Mouse (Mus musculus) E14TG2a.4 (cell line): ENCODE measurements around the gene Eef1a1.
A peak's percentile ranks its signal among the peaks of the same experiment; 100 is the strongest.

Source experiments
- H3K27me3 ChIP-seq: 2 replicates; pipeline ENCODE4 v1.6.1; 2014; ENCODE audit warnings: low read length, control low read depth; ENCODE audit not compliant: insufficient read depth
- H3K36me3 ChIP-seq: 2 replicates; pipeline ENCODE4 v1.6.1; 2014; ENCODE audit warnings: low read length, control low read depth; ENCODE audit not compliant: insufficient read depth
- H3K4me1 ChIP-seq: replicated peaks from 2 replicates; pipeline ENCODE4 v1.6.1; 2014; ENCODE audit warnings: low read depth, low read length, control low read depth
- H3K4me3 ChIP-seq: replicated peaks from 2 replicates; pipeline ENCODE4 v1.5.1; 2014; ENCODE audit warnings: mild to moderate bottlenecking, low read length
- H3K9me3 ChIP-seq: 2 replicates; pipeline ENCODE4 v1.6.1; 2014; ENCODE audit warnings: low read length, control low read depth
- CTCF ChIP-seq: conservative IDR thresholded peaks from 2 replicates; pipeline ENCODE4 v1.5.1; 2014; ENCODE audit warnings: low read length
- NANOG ChIP-seq: IDR thresholded peaks from 2 replicates; pipeline ENCODE4 v1.6.1; 2014; ENCODE audit warnings: borderline replicate concordance, low read length, mixed read lengths
- POU5F1 ChIP-seq: IDR thresholded peaks from 2 replicates; pipeline ENCODE4 v1.6.1; 2014; ENCODE audit warnings: low read length, borderline replicate concordance

The Eef1a1 gene

DNA sequence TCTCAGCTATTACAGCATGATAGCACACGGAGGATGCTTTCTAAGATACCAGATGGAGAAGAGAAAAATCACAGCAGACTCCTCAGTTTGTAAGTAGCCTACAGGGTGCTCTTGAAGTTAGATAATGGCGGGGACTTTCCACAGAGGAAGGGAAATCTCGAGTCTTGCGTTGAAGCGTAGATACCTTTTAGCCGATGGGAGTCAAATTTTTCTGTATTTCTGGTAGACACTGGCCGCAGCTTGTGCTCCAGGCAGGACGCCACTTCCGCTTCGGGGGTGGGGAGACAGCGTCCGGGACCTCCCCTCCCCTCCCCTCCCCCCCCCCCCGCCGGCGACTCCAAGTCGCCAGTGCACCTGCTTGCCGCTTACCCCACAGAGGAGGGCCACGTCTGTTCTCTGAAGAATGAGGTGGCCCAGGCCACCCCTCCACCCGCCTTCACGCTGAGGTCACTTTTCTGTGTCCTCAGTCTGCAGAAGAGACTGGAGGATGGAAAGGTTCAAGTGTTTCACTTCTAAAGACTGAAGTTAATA, at the start of gene Eef1a1:
Eef1a1 (minus strand) TSS at position 262 of the 531 bp plus-strand sequence.
- Histone ChIP-seq H3K4me1 (peaks cover 62% of the 10 kb centered on the region), H3K36me3 (no peaks in the 10 kb centered on the region), H3K27me3 (no peaks in the 10 kb centered on the region), H3K4me3 (peak within 1 kb of the TSS; percentile 83), H3K9me3 (no peaks in the 10 kb centered on the region)
- TF ChIP-seq POU5F1: no peak

DNA sequence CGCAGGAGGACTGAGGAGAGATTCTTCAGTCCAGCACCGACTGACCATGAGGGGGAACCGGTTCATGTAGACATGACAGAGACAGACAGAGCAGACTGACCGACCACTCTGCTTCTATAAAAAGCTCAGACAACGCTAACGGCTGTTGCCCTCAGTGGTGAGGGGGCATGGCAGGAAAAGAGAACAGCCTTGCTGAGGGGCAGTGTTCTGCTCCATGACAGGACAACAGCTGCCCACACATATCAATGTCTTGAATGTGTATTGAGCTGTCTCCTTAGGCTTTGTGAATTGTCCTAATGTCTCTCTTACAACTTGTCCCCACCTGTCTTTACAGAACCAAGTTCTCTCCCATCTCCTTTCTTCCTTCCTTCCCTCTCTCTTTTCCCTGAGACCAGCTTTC, 49.5 kb upstream of the Eef1a1 start:
- H3K36me3 ChIP-seq: no peaks in the 10 kb centered on the region
- H3K4me1 ChIP-seq: peaks cover 34% of the 10 kb centered on the region
- TF ChIP-seq NANOG: no peak
- TF ChIP-seq CTCF: no peak
- TF ChIP-seq POU5F1: no peak
- no peaks in the 10 kb centered on the region for H3K27me3 ChIP-seq
- no peaks in the 10 kb centered on the region for H3K9me3 ChIP-seq
- no peak overlapping the region for H3K4me3 ChIP-seq

DNA sequence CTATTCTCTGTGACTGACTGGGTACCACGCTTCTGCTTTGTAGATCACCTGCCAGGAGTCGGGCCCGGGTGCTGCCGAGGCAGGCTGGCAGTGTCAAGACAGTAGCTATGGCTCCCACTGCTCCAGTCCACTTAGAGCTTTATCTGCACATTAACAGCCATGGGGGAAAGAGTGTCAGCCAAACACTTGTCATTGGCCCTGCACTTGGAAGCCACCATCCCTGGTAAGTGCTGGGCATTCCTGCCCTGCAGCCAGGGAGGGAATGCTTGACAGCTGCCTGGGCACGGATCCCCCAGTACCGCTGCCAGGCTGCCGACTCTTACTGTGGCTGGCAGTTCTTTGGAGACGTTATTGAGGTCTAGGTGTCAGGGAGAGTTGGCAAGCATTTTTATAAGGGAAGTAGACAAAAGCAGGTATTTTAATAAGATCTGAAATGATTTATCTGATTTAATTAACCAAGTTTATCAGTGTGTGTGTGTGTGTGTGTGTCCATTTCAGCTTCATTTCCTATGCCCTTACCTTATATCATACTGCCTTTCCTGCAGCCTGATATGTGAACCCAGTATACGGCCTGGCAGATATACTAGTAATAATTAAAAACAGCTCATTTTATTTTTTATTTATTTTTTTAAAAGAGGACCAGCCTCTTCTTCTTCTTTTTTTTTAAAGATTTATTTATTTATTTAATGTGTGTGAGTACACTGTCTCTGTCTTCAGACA, 48.4 kb upstream of the Eef1a1 start:
- Histone ChIP-seq H3K36me3 (no peaks in the 10 kb centered on the region), H3K9me3 (no peaks in the 10 kb centered on the region), H3K27me3 (no peaks in the 10 kb centered on the region), H3K4me3 (no peak overlapping the region), H3K4me1 (peaks cover 39% of the 10 kb centered on the region)
- no peak for TF ChIP-seq CTCF
- no peak for TF ChIP-seq NANOG
- TF ChIP-seq POU5F1: no peak

DNA sequence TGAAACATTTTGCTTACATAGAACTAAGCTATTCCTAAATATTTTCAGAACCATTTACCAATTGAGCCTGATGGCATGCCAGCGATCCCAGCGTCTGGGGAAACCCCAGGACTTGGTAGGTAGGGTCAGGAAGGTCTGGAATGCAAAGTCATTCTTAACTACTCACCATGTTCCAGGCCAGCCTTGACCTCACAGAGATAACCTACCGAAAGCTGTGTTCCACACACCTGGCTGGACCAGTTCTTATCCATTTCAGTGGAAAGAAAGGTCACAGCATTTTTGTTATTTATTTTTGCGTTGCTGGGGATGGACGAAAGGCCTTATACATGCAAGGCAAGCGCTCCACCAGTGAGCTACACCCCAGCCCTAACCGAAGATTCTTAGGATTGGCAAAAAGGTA, 45.7 kb upstream of the Eef1a1 start:
- Histone ChIP-seq H3K4me3 (no peak overlapping the region), H3K36me3 (no peaks in the 10 kb centered on the region), H3K4me1 (peaks cover 26% of the 10 kb centered on the region), H3K9me3 (no peaks in the 10 kb centered on the region), H3K27me3 (no peaks in the 10 kb centered on the region)
- no peak for TF ChIP-seq POU5F1

DNA sequence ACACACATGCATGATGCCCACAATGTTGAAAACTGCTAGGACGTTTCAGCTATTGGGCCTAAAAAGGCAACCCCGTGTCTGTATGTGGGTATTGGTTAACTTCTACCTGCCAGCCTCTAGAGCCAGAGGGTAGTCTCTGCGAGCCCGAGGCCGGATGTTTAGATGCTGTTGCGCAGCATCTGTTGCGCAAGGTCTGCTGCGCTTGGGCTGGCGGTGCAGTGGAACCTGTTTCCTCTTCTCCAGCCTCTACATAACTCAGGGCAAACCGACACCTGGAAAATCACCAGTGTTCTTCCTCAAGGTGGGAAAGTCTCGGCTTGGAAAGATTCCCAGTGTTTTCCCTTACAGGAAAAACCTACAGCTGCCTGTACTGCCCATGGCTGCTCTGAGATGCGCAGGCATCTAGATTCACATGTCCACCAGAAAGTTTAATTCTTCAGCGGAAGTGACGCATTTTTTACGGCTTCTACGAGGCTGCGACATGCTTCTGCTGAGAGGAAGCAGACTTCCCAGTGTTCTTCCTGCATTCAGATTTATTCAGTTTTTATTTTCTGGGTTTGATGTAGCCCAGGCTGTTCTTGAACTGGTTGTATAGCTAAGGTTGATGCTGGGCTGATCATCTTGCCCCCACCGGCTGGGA, 44.5 kb upstream of the Eef1a1 start:
- Histone ChIP-seq H3K36me3 (no peaks in the 10 kb centered on the region), H3K27me3 (no peaks in the 10 kb centered on the region), H3K4me1 (peaks cover 26% of the 10 kb centered on the region), H3K4me3 (0 out of 2 replicates have a peak overlapping the region, but pooled peaks have one; percentile 20), H3K9me3 (no peaks in the 10 kb centered on the region)
- TF ChIP-seq NANOG: no peak
- TF ChIP-seq POU5F1: no peak
- no peak for TF ChIP-seq CTCF

DNA sequence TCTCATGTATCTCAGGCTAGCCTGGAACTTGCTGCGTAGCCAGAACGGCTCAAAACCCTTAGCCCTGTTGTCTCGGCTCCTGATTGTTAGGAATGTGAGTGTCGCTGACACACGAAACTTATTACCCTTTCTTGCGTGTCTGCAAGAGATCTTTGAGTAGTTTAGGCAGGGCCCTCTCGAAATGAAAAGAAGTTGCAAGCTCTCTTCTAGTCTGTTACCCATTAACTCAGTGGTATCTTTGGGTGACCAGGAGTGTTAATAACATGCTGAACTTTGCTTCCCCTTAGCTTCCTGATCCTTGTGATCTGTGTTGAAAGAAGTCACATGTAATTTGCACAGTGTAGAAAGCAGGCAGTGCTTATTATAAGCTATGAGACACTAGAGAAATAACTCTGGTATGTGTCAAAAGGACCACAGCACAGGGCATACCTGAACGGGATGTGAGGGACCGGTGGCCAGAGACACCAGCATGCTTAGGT, 43.4 kb upstream of the Eef1a1 start:
- TF ChIP-seq NANOG (no peak), POU5F1 (no peak), CTCF (no peak)
- Histone ChIP-seq H3K4me3 (no peak overlapping the region), H3K9me3 (no peaks in the 10 kb centered on the region)

DNA sequence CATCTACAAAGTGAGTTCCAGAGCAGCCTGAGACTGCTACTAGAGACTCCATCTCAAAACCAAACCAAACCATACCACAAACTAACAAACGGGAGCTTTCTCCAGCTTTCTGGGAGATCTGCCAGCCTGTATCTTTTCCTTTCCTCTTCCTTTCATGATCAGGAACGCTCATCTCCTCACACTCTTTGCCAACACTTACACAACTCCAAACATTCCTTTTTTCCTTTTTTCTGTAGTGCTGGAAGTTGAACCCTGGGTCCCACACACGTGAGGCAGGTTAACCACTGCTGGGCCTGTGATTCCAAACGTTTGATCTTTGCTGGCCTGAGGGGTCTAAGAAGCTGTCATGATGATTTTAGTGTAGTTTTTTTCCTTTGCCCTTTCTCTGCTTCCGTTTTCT, 42.9 kb upstream of the Eef1a1 start:
- no peaks in the 10 kb centered on the region for H3K9me3 ChIP-seq
- no peak overlapping the region for H3K4me3 ChIP-seq
- H3K27me3 ChIP-seq: no peaks in the 10 kb centered on the region
- H3K36me3 ChIP-seq: no peaks in the 10 kb centered on the region
- peaks cover 29% of the 10 kb centered on the region for H3K4me1 ChIP-seq
- TF ChIP-seq NANOG: no peak
- no peak for TF ChIP-seq POU5F1
- TF ChIP-seq CTCF: no peak

More for the DNA sequence above, 43.4 kb upstream of the Eef1a1 start:
- no peaks in the 10 kb centered on the region for H3K36me3 ChIP-seq
- H3K27me3 ChIP-seq: no peaks in the 10 kb centered on the region
- H3K4me1 ChIP-seq: peaks cover 30% of the 10 kb centered on the region

DNA sequence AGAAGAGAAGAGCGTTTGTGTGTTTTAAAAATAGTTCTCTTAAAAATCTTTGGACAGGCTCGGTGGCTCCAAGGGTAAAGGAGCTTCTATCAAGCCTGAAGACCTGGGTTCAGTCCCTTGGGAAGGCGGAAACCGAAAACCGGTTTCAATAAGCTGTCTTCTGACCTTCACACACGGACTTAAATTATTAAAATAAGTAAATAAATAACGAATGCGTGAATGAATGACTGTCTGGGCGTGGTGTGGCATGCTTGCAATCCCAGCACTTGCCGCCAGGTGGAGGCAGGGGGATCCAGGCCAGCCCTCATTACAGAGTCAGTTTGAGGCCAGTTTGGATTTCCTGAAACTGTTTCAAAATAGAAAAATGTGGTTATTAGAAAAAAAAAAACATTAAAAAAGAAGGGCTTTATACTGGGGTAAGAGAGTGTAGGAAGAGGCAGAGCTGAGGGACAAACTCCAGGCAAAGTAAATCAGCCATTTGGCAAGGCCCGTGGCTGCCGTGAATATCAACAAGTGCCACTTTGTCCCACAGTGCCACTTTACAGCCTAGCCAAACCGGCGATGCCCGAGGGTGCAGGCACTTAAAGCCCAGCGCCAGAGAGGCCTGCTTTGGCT, 38.9 kb upstream of the Eef1a1 start:
- Histone ChIP-seq H3K4me1 (peaks cover 32% of the 10 kb centered on the region), H3K4me3 (peak overlapping the region; percentile 70), H3K36me3 (peaks cover 19% of the 10 kb centered on the region), H3K9me3 (no peaks in the 10 kb centered on the region), H3K27me3 (no peaks in the 10 kb centered on the region)
- TF ChIP-seq NANOG (no peak), CTCF (peak; percentile 99)
